Mouse (Mus musculus): ENCODE data around the gene Numa1.
"Not testable (repeated sequence)": the region's sequence is repeated elsewhere in the genome, so short reads cannot be mapped to it uniquely, and the experiment has no call there.

The Numa1 gene

DNA sequence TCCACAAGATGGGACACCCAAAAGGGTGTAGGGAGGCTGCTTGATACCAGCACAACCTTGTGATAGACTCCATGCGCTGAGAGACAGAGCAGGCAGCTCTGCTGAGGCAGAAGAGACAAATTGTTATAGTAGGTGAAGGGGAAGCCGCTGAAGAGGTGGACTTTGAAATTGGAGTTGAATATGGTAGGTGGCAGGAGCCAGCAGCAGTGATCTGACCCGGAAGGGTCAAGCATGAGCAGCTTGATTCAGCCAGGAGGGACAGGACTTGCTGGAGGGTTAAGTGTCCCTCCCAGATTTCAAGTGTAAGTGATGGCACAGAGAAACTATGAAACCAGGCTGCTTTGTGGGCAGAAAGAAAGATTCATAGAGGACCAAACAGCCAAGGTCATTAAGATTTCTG, 51.2 kb downstream of the Numa1 start:
- no peak for DNase-seq (ENCODE audit: low read depth, low spot score)

DNA sequence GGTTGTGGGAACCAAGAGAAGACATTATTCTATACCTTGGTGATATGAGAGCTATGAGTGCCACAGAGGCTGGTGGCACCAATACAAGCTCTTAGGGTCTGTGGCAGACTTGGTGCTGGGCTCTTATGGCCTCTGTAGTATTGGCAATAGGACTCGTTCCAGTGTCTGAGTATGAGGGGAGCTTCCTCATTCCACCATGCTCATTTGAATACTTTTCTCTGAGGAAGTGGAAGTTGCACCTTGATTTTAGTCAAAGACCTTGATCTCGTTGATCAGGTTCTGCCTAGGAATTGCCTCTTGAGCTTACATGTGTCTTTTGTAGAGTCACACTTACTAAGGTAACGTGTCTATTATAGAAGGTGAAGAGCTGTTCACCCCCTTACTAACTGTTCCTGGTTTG, 60.3 kb downstream of the Numa1 start:
- no peak for DNase-seq (ENCODE audit: low read depth, low spot score)

- peak; percentile 75 for DNase-seq (ENCODE audit: low read depth, low spot score)
Measured at GRCm38 (mm10) chr7:101998194-101998927, 64.5 kb downstream of the Numa1 start.

DNA sequence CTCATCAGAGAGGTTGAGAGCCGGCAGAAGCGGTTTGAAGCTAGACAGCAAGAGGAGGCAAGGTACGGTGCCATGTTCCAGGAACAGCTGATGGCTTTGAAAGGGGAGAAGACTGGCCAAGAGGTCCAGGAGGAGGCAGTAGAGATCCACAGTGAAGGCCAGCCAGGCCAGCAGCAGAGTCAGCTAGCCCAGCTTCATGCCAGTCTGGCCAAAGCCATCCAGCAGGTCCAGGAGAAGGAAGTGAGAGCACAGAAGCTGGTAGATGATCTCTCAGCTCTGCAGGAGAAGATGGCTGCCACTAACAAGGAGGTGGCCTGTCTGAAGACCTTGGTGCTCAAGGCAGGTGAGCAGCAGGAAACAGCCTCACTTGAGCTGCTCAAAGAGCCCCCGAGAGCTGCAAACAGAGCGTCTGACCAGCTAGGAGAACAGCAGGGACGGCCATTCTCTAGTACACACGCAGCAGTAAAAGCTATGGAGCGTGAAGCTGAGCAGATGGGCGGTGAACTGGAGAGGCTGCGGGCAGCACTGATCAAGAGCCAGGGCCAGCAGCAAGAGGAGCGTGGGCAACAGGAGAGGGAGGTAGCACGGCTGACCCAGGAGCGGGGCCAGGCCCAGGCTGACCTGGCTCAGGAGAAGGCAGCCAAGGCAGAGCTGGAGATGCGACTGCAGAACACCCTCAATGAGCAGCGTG, 65.7 kb downstream of the Numa1 start:
- no peak for DNase-seq (ENCODE audit: low read depth, low spot score)

GRCm38 (mm10) chr7:102000296-102000695, 66.4 kb downstream of the Numa1 start:
- DNase-seq (ENCODE audit: low read depth, low spot score): no peak

DNA sequence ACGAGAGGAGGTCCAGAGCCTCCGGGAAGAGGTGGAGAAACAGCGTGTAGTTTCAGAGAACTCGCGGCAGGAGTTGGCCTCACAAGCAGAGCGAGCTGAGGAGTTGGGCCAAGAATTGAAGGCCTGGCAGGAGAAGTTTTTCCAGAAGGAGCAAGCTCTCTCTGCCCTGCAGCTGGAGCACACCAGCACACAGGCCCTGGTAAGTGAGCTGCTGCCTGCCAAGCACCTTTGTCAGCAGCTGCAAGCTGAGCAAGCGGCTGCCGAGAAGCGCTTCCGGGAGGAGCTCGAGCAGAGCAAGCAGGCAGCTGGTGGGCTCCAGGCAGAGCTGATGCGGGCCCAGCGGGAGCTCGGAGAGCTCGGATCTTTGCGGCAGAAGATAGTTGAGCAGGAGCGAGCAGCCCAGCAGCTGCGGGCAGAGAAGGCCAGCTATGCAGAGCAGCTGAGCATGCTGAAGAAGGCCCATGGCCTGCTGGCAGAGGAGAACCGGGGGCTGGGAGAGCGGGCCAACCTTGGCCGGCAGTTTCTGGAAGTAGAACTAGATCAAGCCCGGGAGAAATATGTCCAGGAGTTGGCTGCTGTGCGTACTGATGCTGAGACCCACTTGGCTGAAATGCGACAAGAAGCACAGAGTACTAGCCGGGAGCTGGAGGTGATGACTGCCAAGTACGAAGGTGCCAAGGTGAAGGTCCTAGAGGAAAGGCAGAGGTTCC, 67.2 kb downstream of the Numa1 start:
- DNase-seq (ENCODE audit: low read depth, low spot score): no peak

DNA sequence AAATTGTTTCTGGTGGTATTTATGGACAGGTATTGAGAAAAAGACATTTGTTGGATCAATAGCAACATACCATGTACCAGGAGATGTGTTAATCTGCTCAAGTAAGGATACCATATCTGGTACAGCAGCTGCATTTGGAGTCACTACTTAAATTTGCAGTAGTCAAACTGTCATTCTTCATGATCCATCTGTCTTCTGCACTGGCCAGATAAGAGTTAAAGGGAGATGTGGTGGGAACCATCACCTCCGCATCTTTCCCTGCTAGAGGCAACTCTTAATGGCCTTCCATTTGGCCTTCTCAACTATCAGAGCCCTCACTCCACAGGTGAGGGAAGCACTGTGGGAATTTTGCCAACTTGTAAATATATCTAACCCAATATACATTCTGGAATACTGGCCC, 72.6 kb downstream of the Numa1 start:
- DNase-seq (ENCODE audit: low read depth, low spot score): no peak

GRCm38 (mm10) chr7:102011855-102012254, 77.9 kb downstream of the Numa1 start:
- no peak for DNase-seq (ENCODE audit: low read depth, low spot score)

GRCm38 (mm10) chr7:102013416-102013815, 79.5 kb downstream of the Numa1 start:
- no peak for DNase-seq (ENCODE audit: low read depth, low spot score)

- no peak for DNase-seq (ENCODE audit: low read depth, low spot score)
Measured at GRCm38 (mm10) chr7:102014995-102015394, 81.1 kb downstream of the Numa1 start.

DNA sequence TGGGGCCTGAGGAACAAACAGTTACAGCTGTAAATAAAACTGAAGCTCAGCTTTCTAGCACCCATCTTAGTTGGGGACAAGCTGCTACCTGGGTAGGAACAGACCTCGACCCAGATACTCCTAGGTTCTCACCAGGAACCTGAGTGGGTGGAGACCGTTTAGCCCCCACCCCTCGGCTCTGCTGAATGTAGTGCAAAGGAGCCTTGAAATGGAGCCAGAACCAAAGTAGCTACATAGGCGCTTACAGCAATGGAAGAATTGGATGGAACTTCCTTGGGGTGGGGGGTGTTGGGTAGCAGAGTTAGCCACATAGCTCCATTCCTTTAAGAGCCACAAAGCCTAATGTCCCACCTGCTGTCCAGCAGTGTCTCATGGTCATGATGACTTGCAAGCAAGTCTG, 83.0 kb downstream of the Numa1 start:
- no peak for DNase-seq (ENCODE audit: low read depth, low spot score)

DNA sequence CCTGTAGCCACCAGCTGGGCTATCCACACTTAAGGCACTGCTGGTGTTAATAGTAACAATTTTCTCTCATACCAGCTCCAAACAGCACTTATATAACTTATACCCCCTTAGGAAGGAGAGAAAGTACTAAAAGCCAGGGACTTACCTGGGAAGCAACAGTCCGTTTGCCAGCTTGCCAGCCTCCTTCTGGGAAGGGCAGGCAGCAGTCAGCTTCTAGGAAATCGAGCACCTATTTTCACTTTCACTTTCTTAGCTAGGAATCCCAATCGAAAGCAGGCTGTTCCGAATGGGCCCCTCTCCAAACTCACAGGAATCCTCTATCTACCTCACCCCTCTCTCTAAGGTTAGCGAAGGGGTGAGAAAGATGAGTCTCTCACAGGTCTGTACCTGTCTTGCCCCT, 83.5 kb downstream of the Numa1 start:
- peak; percentile 39 for DNase-seq (ENCODE audit: low read depth, low spot score)

- DNase-seq (ENCODE audit: low read depth, low spot score): no peak
Measured at GRCm38 (mm10) chr7:102018034-102018433, 84.1 kb downstream of the Numa1 start.

DNA sequence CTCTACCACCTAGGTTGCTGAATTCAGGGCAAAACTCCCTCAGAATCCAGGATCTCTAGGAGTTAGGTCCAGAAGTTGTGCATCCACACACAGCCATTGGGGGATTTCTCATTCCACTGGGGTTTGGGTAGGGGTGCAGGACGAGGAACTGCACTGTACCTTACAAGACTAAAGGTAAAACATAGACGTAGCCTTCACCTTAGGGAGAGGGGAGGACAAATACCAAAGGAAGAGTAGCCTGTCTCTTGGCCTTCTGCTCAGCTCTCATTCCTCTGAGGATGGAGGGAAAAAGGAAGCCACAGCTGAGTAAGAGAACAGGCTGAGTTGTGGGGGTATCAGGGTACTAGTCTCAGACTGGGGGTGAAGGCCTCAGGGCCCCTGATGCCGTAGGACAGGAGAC, 84.7 kb downstream of the Numa1 start, which contains the start of gene Il18bp:
TSS of gene Il18bp (minus strand) at position 101 of the 400 bp plus-strand sequence.
- DNase-seq (ENCODE audit: low read depth, low spot score): no peak

- DNase-seq (ENCODE audit: low read depth, low spot score): no peak
Measured at GRCm38 (mm10) chr7:102019362-102019761, 85.5 kb downstream of the Numa1 start.

- DNase-seq (ENCODE audit: low read depth, low spot score): not testable (repeated sequence)
Measured at GRCm38 (mm10) chr7:102020934-102021333, 87.0 kb downstream of the Numa1 start.

GRCm38 (mm10) chr7:102023821-102024220, 89.9 kb downstream of the Numa1 start:
- no peak for DNase-seq (ENCODE audit: low read depth, low spot score)

DNA sequence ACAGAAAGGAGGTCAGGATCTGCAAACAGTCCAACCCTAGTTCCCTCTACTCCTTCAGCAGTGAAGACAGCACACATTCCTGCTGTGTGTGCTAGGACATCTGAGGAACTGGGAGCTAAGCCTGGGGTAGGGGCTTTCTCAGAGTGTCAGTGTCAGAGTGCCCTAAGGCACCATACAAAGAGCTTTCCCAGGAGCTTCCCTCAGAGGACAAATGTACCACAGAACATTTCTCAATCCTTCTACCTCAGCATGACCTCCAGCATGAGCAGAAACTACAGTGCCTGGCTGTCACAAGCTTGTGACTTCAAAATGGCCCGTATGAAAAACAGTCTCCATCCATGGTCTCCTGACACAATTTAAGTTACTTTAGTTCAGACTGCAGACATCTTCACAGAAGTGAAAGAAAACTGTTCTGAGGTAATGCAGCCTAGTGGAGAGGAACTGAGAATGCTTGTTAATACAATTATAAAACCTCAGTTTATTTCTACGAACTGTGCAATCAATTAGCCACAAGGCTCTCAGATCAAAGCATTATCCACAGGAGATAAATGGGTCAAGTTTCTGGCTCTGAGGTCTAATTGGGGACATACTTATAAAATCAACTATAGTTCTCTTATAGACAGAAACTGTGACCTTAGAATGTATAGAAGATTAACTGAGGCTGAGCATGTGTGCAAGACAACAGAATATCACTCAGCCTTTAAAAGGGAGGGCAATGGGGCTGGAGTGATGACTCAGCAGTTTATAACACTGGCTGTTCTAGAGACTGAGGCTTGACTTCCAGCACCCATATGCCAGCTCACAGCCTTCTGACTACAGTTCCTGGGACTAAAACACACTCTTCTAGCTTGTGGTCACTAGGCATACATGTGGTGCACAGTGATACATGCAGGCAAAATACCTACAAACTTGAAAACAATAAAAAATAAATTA, 91.5 kb downstream of the Numa1 start:
- peak; percentile 27 for DNase-seq (ENCODE audit: low read depth, low spot score)

- DNase-seq (ENCODE audit: low read depth, low spot score): peak; percentile 26
Measured at GRCm38 (mm10) chr7:102034904-102035303, 101.0 kb downstream of the Numa1 start.

DNA sequence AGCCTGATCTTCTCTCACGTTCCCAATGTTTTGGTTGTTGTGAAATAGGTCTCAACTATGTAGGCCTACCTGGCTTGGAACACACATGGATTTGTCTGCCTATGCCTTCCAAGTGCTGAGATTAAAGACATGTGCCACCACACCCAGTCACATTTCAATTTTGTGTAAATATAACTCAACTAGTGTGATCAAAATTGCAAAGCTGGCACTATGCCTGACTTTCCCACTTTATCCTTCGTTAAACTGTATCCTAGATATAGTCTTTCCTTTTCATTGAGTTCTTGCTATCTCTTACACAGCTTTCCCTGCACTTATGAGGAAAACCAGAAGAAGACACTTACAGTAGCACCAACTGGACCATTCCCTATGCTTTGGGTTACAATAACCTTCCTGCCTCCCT, 101.6 kb downstream of the Numa1 start:
- no peak for DNase-seq (ENCODE audit: low read depth, low spot score)

DNA sequence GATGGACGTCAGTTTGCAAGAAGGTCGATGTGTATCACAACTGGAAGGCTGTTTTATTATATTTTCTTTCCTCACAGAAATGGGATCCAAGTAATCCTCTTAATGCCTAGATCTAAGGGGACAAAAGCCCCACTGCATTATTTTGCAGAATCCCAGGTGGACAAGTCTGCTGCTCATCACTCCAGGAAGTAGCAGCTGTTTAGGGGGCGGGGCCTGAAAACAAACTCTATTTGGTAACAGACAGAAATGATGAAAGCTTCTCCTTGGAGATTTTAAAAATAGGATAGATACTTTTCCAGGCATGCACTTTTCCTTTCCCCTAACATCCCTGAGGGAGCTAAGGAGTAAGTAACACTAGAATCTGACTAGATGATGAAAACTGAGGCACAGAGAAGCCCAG, 103.4 kb downstream of the Numa1 start:
- DNase-seq (ENCODE audit: low read depth, low spot score): no peak
